8 mouse cellular contexts compared by ENCODE assay signal in the genomic region with DNA sequence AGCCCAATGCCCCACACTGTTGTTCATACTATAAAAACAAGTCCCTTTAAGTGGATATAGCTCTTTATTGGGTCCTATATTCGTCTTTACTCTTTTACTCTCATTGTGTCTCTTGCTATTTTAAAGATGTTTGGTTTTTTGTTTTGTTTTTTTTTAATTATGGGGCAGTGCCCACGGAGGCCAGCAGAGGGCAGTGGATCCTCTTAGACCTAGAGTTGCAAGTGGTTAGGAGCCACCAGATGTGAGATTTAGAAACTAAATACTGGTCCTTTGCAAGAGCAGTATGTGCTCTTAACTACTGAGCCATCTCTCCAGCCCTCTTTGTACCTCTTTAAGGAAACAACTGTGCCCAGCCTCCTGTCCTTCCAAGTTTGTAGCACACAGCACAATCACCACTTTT. TPM values are rescaled to one million over a fixed set of nuclear protein-coding genes. Genes with fewer than 3 reads are reported as not detected.
DNase-seq lines count a peak whose midpoint lies in the region; ATAC-seq lines count a peak whose summit lies in the region.

No protein-coding gene starts in this region.

- no peak overlapping the region for H3K27ac ChIP-seq in kidney, embryonic 14.5 days (ENCODE audit: low read depth, low read length)
- no peak overlapping the region for H3K27ac ChIP-seq in midbrain, embryonic 16.5 days (ENCODE audit: low read length)

- H3K36me3 ChIP-seq in kidney, embryonic 14.5 days (ENCODE audit: control insufficient read depth, insufficient read depth, low read length), result no peaks in the 10 kb centered on the region
- H3K36me3 ChIP-seq in midbrain, embryonic 16.5 days (ENCODE audit: control insufficient read depth, insufficient read depth, low read length), result no peaks in the 10 kb centered on the region

- H3K4me2 ChIP-seq in kidney, embryonic 14.5 days (replicated peaks; ENCODE audit: low read depth, low read length), result no peak overlapping the region
- no peak overlapping the region for H3K4me2 ChIP-seq in midbrain, embryonic 16.5 days (ENCODE audit: low read length)

- H3K4me1 ChIP-seq in kidney, embryonic 14.5 days (ENCODE audit: control insufficient read depth, insufficient read depth, low read length), result 0 out of 2 replicates have a peak, but pooled peaks cover 3% of the 10 kb centered on the region
- peaks cover 11% of the 10 kb centered on the region for H3K4me1 ChIP-seq in midbrain, embryonic 16.5 days (ENCODE audit: control insufficient read depth, insufficient read depth, low read length)

- no peaks in the 10 kb centered on the region for H3K9me3 ChIP-seq in kidney, embryonic 14.5 days (ENCODE audit: control insufficient read depth, low read length)
- no peaks in the 10 kb centered on the region for H3K9me3 ChIP-seq in midbrain, embryonic 16.5 days (replicated peaks; ENCODE audit: control insufficient read depth, low read length, poor library complexity, severe bottlenecking)

- H3K9ac ChIP-seq in kidney, embryonic 14.5 days (ENCODE audit: low read depth, low read length), result no peak overlapping the region
- H3K9ac ChIP-seq in midbrain, embryonic 16.5 days (ENCODE audit: low read depth, low read length), result no peak overlapping the region

- no peaks in the 10 kb centered on the region for H3K27me3 ChIP-seq in kidney, embryonic 14.5 days (ENCODE audit: control insufficient read depth, insufficient read depth, low read length)
- no peaks in the 10 kb centered on the region for H3K27me3 ChIP-seq in midbrain, embryonic 16.5 days (ENCODE audit: control insufficient read depth, insufficient read depth, low read depth, low read length)

- peak; percentile 34 for DNase-seq in kidney, adult 18-20 months
- peak; percentile 78 for DNase-seq in CD4-positive, CD25-positive, alpha-beta regulatory T cell, adult 2 months (ENCODE audit: low read depth, low spot score)
- peak; percentile 79 for DNase-seq in NIH3T3 (ENCODE audit: low read depth)
- peak; percentile 76 for DNase-seq in induced T-regulatory cell, adult 2 months (ENCODE audit: low read depth)
- peak; percentile 69 for DNase-seq in thymus, postnatal 4 days
- DNase-seq in heart, adult 8-10 months (ENCODE audit: low spot score), result no peak

- H3K4me3 ChIP-seq in kidney, embryonic 14.5 days (ENCODE audit: low read length), result no peak overlapping the region
- H3K4me3 ChIP-seq in midbrain, embryonic 16.5 days (ENCODE audit: low read depth, low read length), result no peak overlapping the region

- WGBS in kidney, embryonic 14.5 days, result 16% methylated on average over 2 of the region's 2 CpGs
- WGBS in midbrain, embryonic 16.5 days, result 7% methylated on average over 2 of the region's 2 CpGs

- no peak for ATAC-seq in kidney, embryonic 14.5 days (ENCODE audit: low FRiP score, low TSS enrichment)
- no peak for ATAC-seq in midbrain, embryonic 16.5 days

RNA-seq across cellular contexts. Expression of a gene that starts 28.4 kb away (rescaled TPM):
- 994 and 1,198 TPM in 2 replicates for polyA plus RNA-seq in kidney, embryonic 14.5 days (2014; fragmentation: Nextera tagmentation; extraction: Ambion mirVana)
- polyA plus RNA-seq in midbrain, embryonic 16.5 days (2015; fragmentation: Nextera tagmentation; extraction: Ambion mirVana), result 347 and 351 TPM in 2 replicates
- total RNA-seq in heart, adult 8-10 months (2022), result 100 to 1,000 TPM; 385 to 495 (median 425) TPM

RNA-seq across cellular contexts. Expression of a gene that starts 45.5 kb away (rescaled TPM):
- 5.8 and 6.1 TPM in 2 replicates for polyA plus RNA-seq in kidney, embryonic 14.5 days (2014; fragmentation: Nextera tagmentation; extraction: Ambion mirVana)
- 6.7 and 6.9 TPM in 2 replicates for polyA plus RNA-seq in midbrain, embryonic 16.5 days (2015; fragmentation: Nextera tagmentation; extraction: Ambion mirVana)
- 10 to 100 TPM; 22.2 to 28.9 (median 23.8) TPM for total RNA-seq in heart, adult 8-10 months (2022)

RNA-seq across cellular contexts. Expression of a gene that starts 54.2 kb away (rescaled TPM):
- polyA plus RNA-seq in kidney, embryonic 14.5 days (2014; fragmentation: Nextera tagmentation; extraction: Ambion mirVana), result 1.3 and 2.9 TPM in 2 replicates
- 1.8 and 3.6 TPM in 2 replicates for polyA plus RNA-seq in midbrain, embryonic 16.5 days (2015; fragmentation: Nextera tagmentation; extraction: Ambion mirVana)
- total RNA-seq in heart, adult 8-10 months (2022), result 10 to 100 TPM; 15.6 to 31.7 (median 17.5) TPM

RNA-seq across cellular contexts. Expression of a gene that starts 54.8 kb away (rescaled TPM):
- polyA plus RNA-seq in kidney, embryonic 14.5 days (2014; fragmentation: Nextera tagmentation; extraction: Ambion mirVana), result 5.6 and 7.6 TPM in 2 replicates
- polyA plus RNA-seq in midbrain, embryonic 16.5 days (2015; fragmentation: Nextera tagmentation; extraction: Ambion mirVana), result 1.3 and 1.8 TPM in 2 replicates
- total RNA-seq in heart, adult 8-10 months (2022), result 1 to 10 TPM; 1.6 to 5.4 (median 3.7) TPM
